Mouse (Mus musculus) kidney, adult 2 months (tissue): ENCODE results near the gene Fkbp3.
"Not testable (repeated sequence)": the region's sequence is repeated elsewhere in the genome, so short reads cannot be mapped to it uniquely, and the experiment has no call there.

Source experiments
- CTCF ChIP-seq: fragments of 200-500 bp; conservative IDR thresholded peaks from 2 replicates; pipeline ENCODE4 v1.5.1; 2011; ENCODE audit warnings: low read depth, mild to moderate bottlenecking, control low read depth, low read length, moderate library complexity, mixed read lengths; ENCODE audit not compliant: insufficient read depth, insufficient read length
- POLR2A ChIP-seq: fragments of 200-500 bp; IDR thresholded peaks from one replicate; pipeline ENCODE4 v1.6.1; 2011; ENCODE audit warnings: low read depth, low read length, control low read depth

DNA sequence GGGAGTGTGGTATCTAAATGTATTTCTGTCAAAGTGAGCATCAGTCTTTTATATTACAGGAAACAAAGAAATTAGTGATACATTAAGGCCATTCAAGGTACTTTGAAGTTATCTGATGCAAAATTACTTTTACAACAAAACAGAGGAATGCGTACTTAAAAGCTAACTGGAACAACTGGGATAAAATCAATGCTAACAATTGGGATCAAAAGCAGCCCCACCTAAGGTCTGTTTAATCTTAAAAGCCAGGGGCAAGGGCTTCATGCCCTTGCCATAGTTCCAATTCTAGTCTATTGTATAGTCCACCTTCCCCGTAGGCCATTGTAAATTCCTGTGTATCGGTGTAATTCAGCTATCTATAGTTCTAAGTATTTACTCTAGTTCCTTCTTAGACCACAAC, 41.2 kb upstream of the Fkbp3 start:
- TF ChIP-seq POLR2A, CTCF: not testable (repeated sequence)
